In the genomic region with DNA sequence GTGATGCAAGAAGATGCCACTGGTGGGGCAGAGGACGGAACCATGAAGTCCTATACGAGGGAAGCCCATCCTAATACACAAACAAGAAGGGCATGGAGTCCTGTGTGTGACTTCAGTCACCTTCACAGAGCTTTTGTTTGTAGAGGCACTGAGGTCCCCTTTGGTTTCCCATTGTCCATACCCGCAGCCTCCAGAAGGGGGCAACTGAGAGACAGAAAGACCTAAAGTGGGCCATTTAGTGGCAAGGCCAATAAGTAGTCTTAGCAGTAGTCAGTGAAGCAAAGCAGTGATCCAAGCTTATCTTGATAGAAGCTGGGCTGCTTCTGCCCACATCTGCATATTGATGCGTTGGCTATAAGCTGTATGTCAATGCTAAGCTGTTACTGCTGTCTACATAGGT, we compare ENCODE assay signal across 8 mouse cellular contexts.
DNase-seq lines count a peak whose midpoint lies in the region; TF ChIP-seq lines count a peak whose summit lies in the region.

No protein-coding gene starts in this region.

- peak; percentile 77 for TF ChIP-seq CTCF in layer of hippocampus, adult 2 months (conservative IDR thresholded peaks at IDR 0.05)

- H3K27ac ChIP-seq in layer of hippocampus, adult 2 months, result no peak overlapping the region

- DNase-seq in cerebellum, adult 11 months, result peak; percentile 41
- no peak for DNase-seq in cerebellum, adult 9-11 months
- DNase-seq in layer of hippocampus, adult 2 months (ENCODE audit: low spot score in 2 of 2), result peak in 1 of 2 experiments; percentile 38
- DNase-seq in layer of hippocampus, adult 18-20 months (ENCODE audit: low spot score in 2 of 2), result no peak
- DNase-seq in cerebellum, postnatal 25 days, result peak; percentile 68 to 75
- DNase-seq in lung, postnatal 25 days (ENCODE audit: low spot score), result peak; percentile 33
- DNase-seq in spleen, postnatal 36 days (ENCODE audit: low spot score in 2 of 2), result no peak
- DNase-seq in right cerebral cortex, postnatal 25 days, result no peak

- no peak overlapping the region for H3K4me3 ChIP-seq in layer of hippocampus, adult 2 months

Comparison
In these comparisons a context has a peak if more than half of its experiments do, and no peak if none do; other contexts are left out.
1. DNase-seq: peak in cerebellum, adult 11 months (single experiment), cerebellum, postnatal 25 days (2 of 2) and lung, postnatal 25 days (single experiment); none in cerebellum, adult 9-11 months (single experiment), layer of hippocampus, adult 18-20 months (0 of 2), spleen, postnatal 36 days (0 of 2) and right cerebral cortex, postnatal 25 days (single experiment).